ENCODE assay signal across 11 mouse cellular contexts in the genomic region with DNA sequence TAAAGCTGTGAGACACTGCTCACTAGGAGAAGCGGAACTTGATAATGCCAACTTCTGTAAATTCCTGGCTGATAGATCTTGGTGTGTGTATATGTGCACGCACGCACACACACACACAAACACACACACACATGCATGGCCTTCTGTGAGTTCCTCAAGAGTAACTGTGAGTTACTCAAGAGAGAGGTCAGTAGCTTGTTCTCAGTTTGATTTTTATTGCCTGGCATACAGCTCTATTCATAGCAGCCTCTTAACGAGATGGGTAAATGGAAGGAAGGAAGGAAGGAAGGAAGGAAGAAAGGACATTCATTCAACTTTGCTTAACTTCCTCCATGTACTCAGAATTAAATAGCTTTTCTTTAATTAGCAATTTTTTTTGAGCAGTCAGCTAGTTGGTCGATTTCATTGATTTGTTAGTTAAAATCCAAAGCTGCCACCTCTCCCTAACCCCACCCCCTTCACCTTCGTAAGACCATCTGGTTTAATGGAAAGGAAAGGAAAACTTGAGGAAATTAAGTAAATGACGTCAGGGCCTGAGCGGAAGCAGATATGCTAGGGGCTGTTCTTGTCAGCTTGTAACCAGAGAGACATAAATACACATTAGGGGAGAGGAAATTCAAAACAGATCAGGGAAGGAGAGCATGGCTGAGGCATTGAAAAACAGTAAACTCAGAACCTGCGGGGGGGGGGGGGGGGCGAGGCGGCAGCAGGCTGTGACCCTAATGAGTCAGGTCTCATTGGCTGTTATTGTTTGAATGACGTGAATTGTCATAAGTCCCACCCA.
DNase-seq lines count a peak whose midpoint lies in the region; ATAC-seq and TF ChIP-seq lines count a peak whose summit lies in the region.
"Had no signal": no experiment of that assay in that cellular context is flagged by ENCODE, and none has a peak within 500 bp of the region (broad histone marks: within the 10 kb centered on the region; RNA-seq: fewer than 3 reads in every experiment).

No protein-coding gene starts in this region.

- no peaks in the 10 kb centered on the region for H3K36me3 ChIP-seq in kidney, postnatal 0 days (ENCODE audit: insufficient read depth, low read length)
- H3K36me3 ChIP-seq in embryonic facial prominence, embryonic 11.5 days (replicated peaks; ENCODE audit: control insufficient read depth, insufficient read depth, low read depth, low read length), result no peaks in the 10 kb centered on the region
- H3K36me3 ChIP-seq in hindbrain, embryonic 16.5 days (ENCODE audit: control insufficient read depth, insufficient read depth, low read length), result no peaks in the 10 kb centered on the region

- no peaks in the 10 kb centered on the region for H3K9me3 ChIP-seq in kidney, postnatal 0 days (replicated peaks; ENCODE audit: low read length)
- no peaks in the 10 kb centered on the region for H3K9me3 ChIP-seq in embryonic facial prominence, embryonic 11.5 days (replicated peaks; ENCODE audit: control insufficient read depth, low read length)
- H3K9me3 ChIP-seq in hindbrain, embryonic 16.5 days (ENCODE audit: control insufficient read depth, low read length), result no peaks in the 10 kb centered on the region

- intact Hi-C loops in left cerebral cortex, postnatal 36 days (cut with DNase I), result no loop called here

- no peaks in the 10 kb centered on the region for H3K4me1 ChIP-seq in kidney, postnatal 0 days (replicated peaks; ENCODE audit: insufficient read depth, low read length)
- H3K4me1 ChIP-seq in embryonic facial prominence, embryonic 11.5 days (ENCODE audit: control insufficient read depth, insufficient read depth, low read length), result no peaks in the 10 kb centered on the region
- no peaks in the 10 kb centered on the region for H3K4me1 ChIP-seq in hindbrain, embryonic 16.5 days (ENCODE audit: control insufficient read depth, insufficient read depth, low read depth, low read length)

- peak; percentile 52 for DNase-seq in kidney, postnatal 0 days (ENCODE audit: low spot score)
- DNase-seq in kidney, adult 8-10 months, result no peak
- DNase-seq in embryonic facial prominence, embryonic 11.5 days (ENCODE audit: low spot score), result peak; percentile 77
- peak; percentile 47 for DNase-seq in hindlimb bud, embryonic 11.5 days (ENCODE audit: extremely low spot score, low read depth, low spot score)
- peak; percentile 18 for DNase-seq in skeletal muscle tissue, adult 2 months (ENCODE audit: low read depth, low spot score)
- no peak for DNase-seq in urinary bladder, postnatal 36 days (ENCODE audit: low spot score in 2 of 2)
- DNase-seq in left cerebral cortex, postnatal 36 days (ENCODE audit: low spot score in 2 of 2), result no peak
- DNase-seq: gastrocnemius, postnatal 25 days; right cerebral cortex, postnatal 4 days; thymus, postnatal 36 days had no signal

- 58% methylated on average over 10 of the region's 12 CpGs for WGBS in kidney, postnatal 0 days
- WGBS in embryonic facial prominence, embryonic 11.5 days, result 45% methylated on average over 10 of the region's 12 CpGs
- WGBS in hindbrain, embryonic 16.5 days, result 72% methylated on average over 9 of the region's 12 CpGs

- no peak overlapping the region for H3K9ac ChIP-seq in kidney, postnatal 0 days (ENCODE audit: low read depth, low read length)
- H3K9ac ChIP-seq in embryonic facial prominence, embryonic 11.5 days (replicated peaks; ENCODE audit: low read length), result no peak overlapping the region
- no peak overlapping the region for H3K9ac ChIP-seq in hindbrain, embryonic 16.5 days (ENCODE audit: low read depth, low read length)

- H3K27ac ChIP-seq in kidney, postnatal 0 days, result no peak overlapping the region
- H3K27ac ChIP-seq in embryonic facial prominence, embryonic 11.5 days (replicated peaks; ENCODE audit: low read depth, low read length), result no peak overlapping the region
- no peak overlapping the region for H3K27ac ChIP-seq in hindbrain, embryonic 16.5 days (ENCODE audit: low read depth, low read length)

- H3K4me3 ChIP-seq in kidney, postnatal 0 days (replicated peaks; ENCODE audit: low read depth, low read length), result no peak overlapping the region
- H3K4me3 ChIP-seq in embryonic facial prominence, embryonic 11.5 days (ENCODE audit: low read depth, low read length), result no peak overlapping the region
- H3K4me3 ChIP-seq in hindbrain, embryonic 16.5 days (ENCODE audit: low read length), result no peak overlapping the region

- ATAC-seq in kidney, postnatal 0 days (replicated peaks; ENCODE audit: low FRiP score, low read depth), result no peak
- 0 out of 2 replicates have a peak, but pooled peaks have one; percentile 48 for ATAC-seq in embryonic facial prominence, embryonic 11.5 days (replicated peaks; ENCODE audit: insufficient number of reproducible peaks, low FRiP score, low TSS enrichment, low read depth)
- ATAC-seq in hindbrain, embryonic 16.5 days, result no peak

- H3K4me2 ChIP-seq in kidney, postnatal 0 days (ENCODE audit: low read length), result no peak overlapping the region
- H3K4me2 ChIP-seq in embryonic facial prominence, embryonic 11.5 days (ENCODE audit: low read depth, low read length), result no peak overlapping the region
- no peak overlapping the region for H3K4me2 ChIP-seq in hindbrain, embryonic 16.5 days (ENCODE audit: low read length)

- H3K27me3 ChIP-seq in kidney, postnatal 0 days (ENCODE audit: insufficient read depth, low read length), result no peaks in the 10 kb centered on the region
- no peaks in the 10 kb centered on the region for H3K27me3 ChIP-seq in embryonic facial prominence, embryonic 11.5 days (ENCODE audit: control insufficient read depth, insufficient read depth, low read length)
- no peaks in the 10 kb centered on the region for H3K27me3 ChIP-seq in hindbrain, embryonic 16.5 days (replicated peaks; ENCODE audit: control insufficient read depth, insufficient read depth, low read length)

- no peak for TF ChIP-seq CTCF in kidney, postnatal 0 days (IDR thresholded peaks at IDR 0.05; ENCODE audit: low read depth)

Comparison
In these comparisons a context has a peak if more than half of its experiments do, and no peak if none do; other contexts are left out.
1. DNase-seq: peak in kidney, postnatal 0 days (single experiment), embryonic facial prominence, embryonic 11.5 days (single experiment), hindlimb bud, embryonic 11.5 days (single experiment) and skeletal muscle tissue, adult 2 months (single experiment); none in kidney, adult 8-10 months (0 of 2), urinary bladder, postnatal 36 days (0 of 2) and left cerebral cortex, postnatal 36 days (0 of 2).